Mouse (Mus musculus) midbrain, embryonic 14.5 days (tissue): Measurements from ENCODE around the gene Arnt2. TPM values are rescaled to one million over a fixed set of nuclear protein-coding genes. Genes with fewer than 3 reads are reported as not detected.

Source experiments
- ATAC-seq: fragments of 200-750 bp; cut with Nextera tagmentation; 2 replicates; pipeline ENCODE4 v1.8.0; 2017; ENCODE audit warnings: moderate number of reproducible peaks, moderate library complexity; ENCODE audit not compliant: low FRiP score, low TSS enrichment
- DNase-seq: peaks from one replicate; pipeline ENCODE4 v3.0.0-alpha.2; 2015
- H3K27ac ChIP-seq: fragments of 300-500 bp; sonication (generic); replicated peaks from 2 replicates; pipeline ENCODE4 v1.5.1; 2014; ENCODE audit warnings: mild to moderate bottlenecking, low read depth, low read length, moderate library complexity
- H3K27me3 ChIP-seq: fragments of 300-500 bp; sonication (generic); 2 replicates; pipeline ENCODE4 v1.6.1; 2014; ENCODE audit warnings: low read length, control low read depth, mixed read lengths; ENCODE audit not compliant: control insufficient read depth, insufficient read depth
- H3K36me3 ChIP-seq: fragments of 300-500 bp; sonication (generic); 2 replicates; pipeline ENCODE4 v1.6.1; 2014; ENCODE audit warnings: low read length, control low read depth; ENCODE audit not compliant: control insufficient read depth, insufficient read depth
- H3K4me1 ChIP-seq: fragments of 300-500 bp; sonication (generic); 2 replicates; pipeline ENCODE4 v1.6.1; 2014; ENCODE audit warnings: mild to moderate bottlenecking, antibody characterized with exemption, low read length, control low read depth; ENCODE audit not compliant: control insufficient read depth, insufficient read depth
- H3K4me2 ChIP-seq: fragments of 300-500 bp; sonication (generic); 2 replicates; pipeline ENCODE4 v1.6.1; 2014; ENCODE audit warnings: mild to moderate bottlenecking, low read length, moderate library complexity
- H3K4me3 ChIP-seq: fragments of 300-500 bp; sonication (generic); replicated peaks from 2 replicates; pipeline ENCODE4 v1.5.1; 2014; ENCODE audit warnings: low read depth, low read length
- H3K9ac ChIP-seq: fragments of 300-500 bp; sonication (generic); replicated peaks from 2 replicates; pipeline ENCODE4 v1.6.1; 2014; ENCODE audit warnings: mild to moderate bottlenecking, low read length, moderate library complexity
- H3K9me3 ChIP-seq: fragments of 300-500 bp; sonication (generic); 2 replicates; pipeline ENCODE4 v1.6.1; 2016; ENCODE audit warnings: low read length, control low read depth, mixed read lengths; ENCODE audit not compliant: control insufficient read depth
- WGBS: fragments of 180-500 bp; shearing (Covaris S2); extraction: QIAGEN DNeasy Blood & Tissue Kit; methylation state at CpG from one replicate; pipeline ENCODE4 v1.1.7; 2014; 5-methylcytosine and 5-hydroxymethylcytosine counted together
- polyA plus RNA-seq: library from polyadenylated mRNA; unstranded; fragments of >200 nt; fragmentation: Nextera tagmentation; extraction: Ambion mirVana; gene quantifications from 2 replicates; pipeline ENCODE4 v1.2.1, GENCODE M21; 2014

The Arnt2 gene
- polyA plus RNA-seq, 1 experiment from 2014 or later: 82.1 TPM

DNA sequence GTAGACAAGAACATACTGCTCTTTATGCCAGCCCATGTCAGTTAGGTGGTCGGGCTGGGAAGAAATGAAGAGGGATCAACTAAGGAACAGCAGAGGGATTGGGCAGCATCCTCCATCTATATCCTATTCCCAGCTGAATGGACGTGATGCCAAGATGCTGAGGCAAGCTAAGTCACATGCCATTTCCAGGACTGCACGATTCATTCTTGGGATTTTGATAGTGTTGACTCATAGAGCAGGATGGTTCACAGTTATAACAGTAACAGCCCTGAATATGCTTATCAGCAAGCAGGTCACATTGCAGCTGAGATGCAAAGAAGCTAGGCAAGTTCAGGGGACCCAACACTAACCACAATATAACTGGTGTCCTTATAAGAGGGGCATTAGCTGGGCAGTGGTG, 76.0 kb downstream of the Arnt2 start:
- H3K9me3 ChIP-seq: no peaks in the 10 kb centered on the region
- H3K36me3 ChIP-seq: peaks cover 18% of the 10 kb centered on the region
- no peak overlapping the region for H3K4me3 ChIP-seq
- H3K4me1 ChIP-seq: peaks cover 8% of the 10 kb centered on the region
- H3K9ac ChIP-seq: no peak overlapping the region
- H3K27ac ChIP-seq: no peak overlapping the region
- no peak overlapping the region for H3K4me2 ChIP-seq
- no peak for ATAC-seq
- no peaks in the 10 kb centered on the region for H3K27me3 ChIP-seq
- WGBS: 93% methylated on average over 3 of the region's 3 CpGs
- DNase-seq: no peak

DNA sequence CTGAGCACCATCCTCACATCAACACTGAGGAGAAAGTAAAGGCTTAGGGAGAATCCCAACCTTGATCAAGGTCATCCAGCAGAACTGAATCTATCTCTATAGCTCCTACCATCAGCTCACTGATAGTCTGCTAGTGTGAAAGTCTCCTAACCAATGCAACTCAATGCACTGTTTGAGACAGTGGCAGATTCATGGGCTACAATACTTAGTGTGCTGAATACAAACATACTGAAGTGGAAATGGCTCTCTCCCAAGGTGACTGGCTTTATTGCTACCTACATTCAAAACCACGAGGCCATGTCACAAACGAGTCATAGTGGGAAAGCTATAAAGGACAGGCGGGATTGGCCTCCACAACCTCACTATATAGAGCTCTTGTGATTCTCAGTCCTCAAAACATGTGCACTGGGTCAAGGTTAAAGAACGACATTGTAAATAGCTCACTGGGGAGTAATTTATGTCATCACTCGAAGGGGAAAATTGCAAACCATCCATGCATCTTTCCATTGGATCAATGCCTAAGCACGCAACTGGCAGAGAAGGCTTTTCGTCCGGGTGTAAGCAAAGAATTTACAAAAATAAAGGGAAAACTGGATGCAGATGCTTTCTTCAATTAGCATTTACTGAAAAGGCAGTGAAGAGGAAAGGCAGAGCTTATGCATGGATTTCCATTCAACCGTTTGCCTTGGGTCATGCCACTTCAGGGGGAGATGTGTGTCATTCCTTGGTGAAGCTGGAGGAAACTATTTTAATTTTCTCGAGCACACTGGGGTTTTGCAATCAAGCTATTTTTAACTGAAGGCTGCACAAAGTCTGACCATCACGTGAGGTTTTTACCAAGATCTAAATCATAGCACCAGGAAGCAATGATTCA, 77.4 kb downstream of the Arnt2 start:
- Histone ChIP-seq H3K36me3 (peaks cover 14% of the 10 kb centered on the region), H3K9me3 (no peaks in the 10 kb centered on the region), H3K4me2 (no peak overlapping the region), H3K9ac (no peak overlapping the region), H3K27me3 (no peaks in the 10 kb centered on the region), H3K4me3 (no peak overlapping the region), H3K4me1 (peaks cover 10% of the 10 kb centered on the region), H3K27ac (0 out of 2 replicates have a peak overlapping the region, but pooled peaks have one; percentile 6)
- WGBS: 65% methylated on average over 11 of the region's 11 CpGs
- DNase-seq (no peak), ATAC-seq (no peak)

DNA sequence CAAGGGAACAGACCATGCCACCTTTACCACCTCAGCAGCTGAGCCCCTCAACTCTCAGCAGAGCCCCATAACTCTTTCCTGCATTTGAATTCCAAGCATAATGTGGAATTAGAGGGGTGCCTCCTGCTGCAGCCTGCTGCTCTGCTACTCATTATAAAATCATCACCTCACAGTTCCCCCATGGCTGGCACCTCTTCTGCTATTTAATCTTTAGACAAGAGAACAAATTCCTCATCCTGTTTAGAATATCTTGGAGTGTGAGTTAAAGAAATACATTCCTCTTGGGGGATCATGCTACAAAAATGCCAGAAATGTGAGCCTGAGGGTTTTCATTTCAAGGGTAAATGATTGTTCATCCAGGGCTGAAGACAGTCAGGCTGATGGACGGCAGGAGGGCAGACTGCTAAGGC, 80.8 kb downstream of the Arnt2 start:
- no peak for ATAC-seq
- Histone ChIP-seq H3K27ac (peak overlapping the region; percentile 56; the same call in 1 of the 2 replicates), H3K9me3 (no peaks in the 10 kb centered on the region), H3K4me3 (no peak overlapping the region), H3K4me1 (peaks cover 10% of the 10 kb centered on the region), H3K27me3 (no peaks in the 10 kb centered on the region), H3K36me3 (peaks cover 32% of the 10 kb centered on the region), H3K4me2 (no peak overlapping the region), H3K9ac (no peak overlapping the region)
- DNase-seq: no peak
- 60% methylated on average over 1 of the region's 1 CpGs for WGBS

DNA sequence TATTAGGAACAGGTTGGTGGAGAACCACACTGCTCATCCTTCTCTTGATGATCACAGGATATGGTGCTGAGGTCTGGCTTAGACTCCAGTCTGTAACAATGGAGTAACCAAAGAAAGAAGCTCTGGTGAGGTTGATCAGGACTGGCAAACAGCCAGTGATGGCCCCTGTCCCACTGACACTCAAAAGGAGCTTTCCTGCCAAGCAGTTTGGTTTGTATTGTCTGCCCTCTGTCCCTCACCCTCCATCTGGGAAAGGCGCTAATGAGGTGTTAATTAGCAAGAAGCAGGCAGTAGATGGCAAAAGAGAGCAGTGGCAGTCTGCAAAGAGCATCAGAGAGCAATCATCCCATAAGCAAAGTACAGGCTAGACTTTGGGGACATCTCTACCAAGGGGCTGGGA, 81.2 kb downstream of the Arnt2 start:
- Histone ChIP-seq H3K27me3 (no peaks in the 10 kb centered on the region), H3K9me3 (no peaks in the 10 kb centered on the region), H3K4me3 (no peak overlapping the region), H3K36me3 (peaks cover 33% of the 10 kb centered on the region), H3K4me1 (peaks cover 10% of the 10 kb centered on the region), H3K4me2 (no peak overlapping the region), H3K27ac (peak overlapping the region; percentile 56; the same call in 1 of the 2 replicates), H3K9ac (no peak overlapping the region)
- 73% methylated on average over 1 of the region's 1 CpGs for WGBS
- peak; percentile 44 for DNase-seq
- ATAC-seq: no peak

DNA sequence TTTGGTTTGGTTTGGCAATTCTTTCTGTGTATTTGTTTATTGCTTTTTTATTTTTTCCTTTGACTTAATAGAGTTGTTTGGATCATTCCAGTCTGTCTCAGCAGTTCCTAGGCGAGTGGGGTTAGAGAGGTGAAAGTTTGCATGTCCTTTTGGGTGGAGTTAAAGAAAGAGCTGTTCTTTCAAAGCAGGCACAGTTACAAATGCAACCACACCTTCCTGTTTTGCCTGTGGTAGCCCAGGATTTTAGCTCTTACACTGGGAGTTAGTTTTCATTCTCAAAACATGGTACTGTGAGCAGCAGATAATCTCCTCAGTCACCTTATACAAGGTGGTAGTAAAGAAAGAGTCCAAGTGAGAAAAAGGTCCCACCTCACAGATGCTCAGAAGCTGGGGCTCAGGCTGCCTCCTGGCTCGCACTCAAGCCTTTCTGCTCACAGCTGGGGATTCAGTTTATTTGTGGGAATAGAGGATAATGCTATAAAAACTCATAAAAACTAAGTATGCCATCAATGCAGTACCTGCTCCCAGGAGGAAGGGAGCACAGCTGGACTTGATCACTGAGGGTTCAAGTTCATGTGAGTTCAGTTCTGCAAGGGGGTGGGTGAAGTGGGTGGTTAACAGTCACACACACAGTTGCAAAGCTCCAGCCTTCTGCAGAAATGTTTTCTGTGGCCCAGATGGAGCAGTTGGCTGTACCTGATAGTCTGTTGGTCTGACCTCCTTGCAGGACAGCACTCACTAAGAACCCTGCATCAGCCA, 84.2 kb downstream of the Arnt2 start:
- DNase-seq (no peak), ATAC-seq (no peak)
- Histone ChIP-seq H3K4me1 (peaks cover 5% of the 10 kb centered on the region; the same call in 1 of the 2 replicates), H3K36me3 (peaks cover 28% of the 10 kb centered on the region), H3K27ac (no peak overlapping the region), H3K4me3 (no peak overlapping the region), H3K4me2 (no peak overlapping the region), H3K27me3 (no peaks in the 10 kb centered on the region), H3K9me3 (no peaks in the 10 kb centered on the region), H3K9ac (no peak overlapping the region)
- 94% methylated on average over 2 of the region's 2 CpGs for WGBS

DNA sequence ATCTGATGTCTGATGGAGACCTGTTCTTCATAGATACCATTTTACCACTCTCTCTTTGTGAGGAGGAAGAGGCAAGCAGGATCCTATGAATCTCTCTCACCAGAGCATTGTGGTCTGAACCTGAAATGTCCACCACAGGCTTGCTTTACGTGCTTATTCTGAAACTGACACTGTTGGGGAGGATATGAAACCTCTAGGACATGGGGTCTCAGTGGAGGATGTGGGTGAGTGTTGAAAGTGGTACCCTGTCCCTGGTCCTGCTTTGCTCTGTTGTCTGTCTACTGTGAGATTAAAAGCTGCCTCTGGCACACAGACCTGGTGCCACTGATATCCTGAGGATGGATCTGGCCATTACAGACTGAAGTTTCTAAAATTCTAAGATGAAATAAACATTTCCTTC, 88.4 kb downstream of the Arnt2 start:
- no peak overlapping the region for H3K9ac ChIP-seq
- no peak overlapping the region for H3K27ac ChIP-seq
- DNase-seq: no peak
- 92% methylated on average over 1 of the region's 1 CpGs for WGBS
- H3K4me1 ChIP-seq: no peaks in the 10 kb centered on the region
- peaks cover 18% of the 10 kb centered on the region; the same call in 1 of the 2 replicates for H3K36me3 ChIP-seq
- no peak overlapping the region for H3K4me3 ChIP-seq
- H3K4me2 ChIP-seq: no peak overlapping the region
- ATAC-seq: no peak
- H3K9me3 ChIP-seq: no peaks in the 10 kb centered on the region
- no peaks in the 10 kb centered on the region for H3K27me3 ChIP-seq

DNA sequence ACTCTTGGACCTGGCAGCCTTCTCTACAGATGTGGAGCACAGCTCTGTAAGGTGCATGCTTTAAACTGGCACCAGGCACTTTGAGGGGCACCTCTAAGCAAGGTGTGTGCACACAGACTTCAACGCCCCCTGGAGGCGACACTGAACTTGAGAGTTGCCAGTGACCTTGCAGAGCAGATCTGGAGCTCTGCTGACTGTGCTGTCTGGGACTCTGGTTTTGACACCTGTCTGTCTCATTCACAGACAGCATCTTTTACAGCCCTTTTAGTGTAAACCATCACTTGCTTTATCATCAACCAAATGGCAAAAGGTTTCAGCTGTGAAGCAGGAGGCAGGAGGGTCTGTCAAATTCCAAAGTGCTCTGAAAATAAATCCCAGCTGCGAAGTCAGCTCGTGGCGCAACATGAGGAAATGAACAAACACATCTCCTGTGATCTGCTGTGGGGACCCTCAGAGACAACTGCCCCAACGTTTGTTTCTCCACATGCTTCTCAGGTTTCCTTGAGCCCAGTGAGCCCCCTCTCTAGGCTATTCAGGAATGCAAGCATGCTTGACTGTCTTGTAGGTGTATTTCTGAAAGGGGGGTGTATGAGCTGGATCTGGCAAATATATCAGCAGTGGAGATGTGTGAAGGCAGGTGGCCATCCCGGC, 94.5 kb downstream of the Arnt2 start:
- WGBS: 79% methylated on average over 7 of the region's 7 CpGs
- no peak for DNase-seq

DNA sequence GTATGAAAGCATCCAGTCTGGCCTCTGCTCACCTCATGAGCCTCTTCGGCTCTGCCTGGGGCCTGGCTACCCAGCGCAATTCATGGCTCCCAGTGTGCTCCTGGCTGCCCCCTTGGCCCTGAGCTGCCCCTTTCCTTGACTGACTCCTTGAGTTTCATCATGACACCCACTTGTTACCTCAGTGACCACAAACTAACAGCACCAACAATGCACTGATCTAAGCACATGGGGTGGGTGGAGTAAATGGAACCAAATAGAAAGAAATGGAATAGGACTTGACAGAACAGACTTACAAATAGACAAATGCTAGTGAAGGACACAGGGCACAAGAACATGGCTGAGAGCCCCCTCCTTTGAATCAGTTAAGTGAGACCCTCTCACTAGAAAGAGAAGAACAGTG, 95.2 kb downstream of the Arnt2 start:
- H3K4me1 ChIP-seq: no peaks in the 10 kb centered on the region
- peaks cover 17% of the 10 kb centered on the region for H3K36me3 ChIP-seq
- H3K9me3 ChIP-seq: no peaks in the 10 kb centered on the region
- no peaks in the 10 kb centered on the region for H3K27me3 ChIP-seq
- WGBS: 100% methylated on average over 2 of the region's 2 CpGs
- H3K4me2 ChIP-seq: no peak overlapping the region
- no peak for DNase-seq
- no peak overlapping the region for H3K27ac ChIP-seq
- no peak overlapping the region for H3K9ac ChIP-seq
- no peak for ATAC-seq
- H3K4me3 ChIP-seq: no peak overlapping the region

More for the DNA sequence above, 94.5 kb downstream of the Arnt2 start:
- H3K27me3 ChIP-seq: no peaks in the 10 kb centered on the region
- no peak for ATAC-seq
- H3K27ac ChIP-seq: no peak overlapping the region
- no peak overlapping the region for H3K9ac ChIP-seq
- no peak overlapping the region for H3K4me2 ChIP-seq
- no peaks in the 10 kb centered on the region for H3K4me1 ChIP-seq
- H3K9me3 ChIP-seq: no peaks in the 10 kb centered on the region
- H3K4me3 ChIP-seq: no peak overlapping the region
- H3K36me3 ChIP-seq: peaks cover 10% of the 10 kb centered on the region
